Mouse (Mus musculus) embryo, embryonic 11 days (tissue): ENCODE measurements at regions not wholly inside any gene's neighbourhood (a gene's known extent, or its start where the extent isn't known, plus 50 kb on each side); places are given as distances from the start of the nearest gene placed in this dataset.

ENCODE experiments used
- DNase-seq: peaks from one replicate; pipeline ENCODE4 v3.0.0-alpha.2; 2015

GRCm38 (mm10) chr5:50570701-50571100, 511.9 kb upstream of the Adgra3 start:
- DNase-seq, result no peak

- peak; percentile 23 for DNase-seq
Measured at GRCm38 (mm10) chr5:50551125-50551524, 492.3 kb upstream of the Adgra3 start.

GRCm38 (mm10) chr5:50512539-50512938, 453.7 kb upstream of the Adgra3 start:
- DNase-seq, result no peak

GRCm38 (mm10) chr5:50509696-50510421, 451.1 kb upstream of the Adgra3 start:
- no peak for DNase-seq

- DNase-seq, result no peak
Measured at GRCm38 (mm10) chr5:50490223-50490622, 431.4 kb upstream of the Adgra3 start.

DNA sequence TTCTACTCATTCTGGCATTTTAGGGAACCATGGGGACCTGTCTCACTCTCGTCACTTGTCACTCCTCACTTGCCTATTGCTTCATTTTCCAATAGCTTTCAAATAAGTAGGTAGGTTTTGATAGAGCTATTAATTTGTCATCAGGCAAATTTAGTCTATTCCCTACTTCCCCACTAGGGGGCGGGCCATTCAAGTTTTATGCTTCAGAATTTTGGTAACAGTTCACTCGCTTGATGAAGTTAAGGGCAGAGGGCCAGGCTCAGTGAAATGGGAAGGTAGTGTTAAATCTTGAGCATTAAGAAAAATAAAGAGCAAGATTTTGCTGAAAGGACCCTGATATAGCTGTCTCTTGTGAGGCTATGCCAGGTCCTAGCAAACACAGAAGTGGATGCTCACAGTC, 418.2 kb upstream of the Adgra3 start:
- DNase-seq, result peak; percentile 58

DNA sequence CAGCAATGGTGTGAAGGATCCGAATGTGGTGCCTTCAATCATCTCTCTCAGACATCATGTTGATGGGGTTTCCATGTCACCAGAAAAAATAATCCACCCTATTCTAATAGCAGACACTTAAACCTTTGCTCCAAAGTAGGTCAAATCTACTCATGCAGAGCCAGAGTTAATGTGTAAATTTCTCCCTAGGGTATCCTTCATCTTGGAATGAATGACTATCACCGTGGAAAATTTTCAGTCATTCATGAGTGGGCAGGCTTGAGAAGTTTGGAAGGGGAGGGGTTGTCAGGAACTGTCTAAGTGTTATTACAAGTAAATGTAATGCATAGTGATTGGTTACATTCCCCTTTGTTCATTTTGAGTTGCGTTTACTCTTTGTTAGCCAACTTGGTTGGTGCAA, 402.7 kb upstream of the Adgra3 start:
- DNase-seq, result no peak

DNA sequence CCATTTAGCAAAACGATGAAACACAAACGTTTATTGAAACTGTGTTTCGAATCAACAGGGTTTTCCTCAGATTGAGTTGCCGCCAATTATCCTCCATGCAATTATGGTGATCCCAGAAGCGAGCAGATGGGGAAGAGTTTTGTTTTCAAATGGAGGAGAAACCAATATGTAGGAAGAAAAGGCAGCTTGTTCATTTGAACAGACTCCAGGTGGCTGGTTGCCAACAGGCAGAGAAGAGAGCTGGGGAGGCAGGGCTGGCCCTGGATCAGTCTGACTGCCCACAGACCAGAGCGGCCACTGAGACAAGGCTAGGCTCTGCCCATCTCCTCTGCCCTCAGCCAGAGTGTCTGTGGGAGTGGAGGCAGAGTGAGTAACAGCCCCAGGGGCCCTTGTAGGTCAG, 398.8 kb upstream of the Adgra3 start:
- DNase-seq, result no peak

DNA sequence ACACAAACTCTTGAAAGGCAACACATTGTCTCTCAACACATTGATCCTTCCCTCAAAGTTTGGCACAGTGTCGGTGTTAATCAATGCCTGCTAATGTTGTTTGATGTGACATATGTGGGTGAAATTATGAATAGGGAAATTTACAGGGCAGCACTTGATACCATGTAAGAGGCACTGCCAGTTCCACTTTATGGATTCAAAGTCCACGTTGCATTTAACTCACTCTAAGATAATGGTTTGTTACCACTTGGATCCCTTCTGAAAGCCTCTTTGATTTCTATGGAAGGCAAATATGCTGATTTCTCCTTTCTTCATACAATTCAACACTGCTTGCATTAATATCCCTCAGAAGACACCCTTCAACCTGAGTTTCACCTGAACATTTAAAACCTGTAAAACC, 395.6 kb upstream of the Adgra3 start:
- no peak for DNase-seq

DNA sequence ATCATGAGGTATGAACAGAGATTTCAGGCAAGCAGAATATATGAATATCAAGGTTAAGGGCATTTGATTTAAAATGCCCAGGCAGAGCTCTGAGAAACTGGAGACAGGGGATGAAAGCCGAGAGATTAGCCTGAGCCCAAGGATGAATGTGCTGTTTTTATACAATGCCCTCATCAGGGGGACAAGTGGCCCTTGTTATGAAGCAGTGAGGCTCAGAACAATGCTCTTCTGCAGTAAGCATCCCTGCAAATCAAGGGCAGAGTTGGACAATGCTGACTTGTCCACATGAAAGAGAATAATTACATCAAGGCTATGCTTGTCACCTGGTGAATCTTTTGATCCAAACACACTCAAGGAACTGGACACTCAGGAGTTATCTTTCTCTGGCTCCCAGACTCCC, 348.1 kb upstream of the Adgra3 start:
- no peak for DNase-seq

DNA sequence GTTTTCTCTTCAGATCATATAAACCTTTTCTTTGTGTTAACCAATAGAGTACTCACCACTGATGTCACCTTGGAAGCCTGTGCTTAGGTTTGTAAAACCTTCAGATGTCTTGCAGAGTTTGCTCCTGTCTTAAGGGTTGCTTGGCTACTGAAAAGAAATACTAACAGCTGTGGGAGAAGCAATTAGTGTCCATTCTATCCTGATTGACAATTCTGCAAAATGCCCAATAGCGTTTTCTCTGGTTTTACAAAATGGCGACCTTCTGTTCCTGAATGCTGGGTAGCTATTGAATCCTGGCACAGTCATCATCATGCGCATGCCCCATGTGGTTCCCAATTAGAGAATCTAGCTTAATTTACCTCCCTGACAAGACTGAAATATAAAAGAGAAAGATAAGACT, 347.7 kb upstream of the Adgra3 start:
- DNase-seq, result no peak
